Mouse (Mus musculus) spleen, embryonic (tissue): ENCODE measurements around the gene Gpr137b.
"Not testable (repeated sequence)": the region's sequence is repeated elsewhere in the genome, so short reads cannot be mapped to it uniquely, and the experiment has no call there.

Experiments used
- CTCF ChIA-PET: fragments of 350-600 bp; sonication (Branson Sonifier 250); formaldehyde crosslinking; loops from one replicate; lab custom pipeline; 2022; lab: Charles Lee

The Gpr137b gene

GRCm38 (mm10) chr13:13393228-13394095 lies at the start of gene Gpr137b:
Gpr137b (minus strand) TSS chr13:13394014.
- CTCF ChIA-PET: not testable (repeated sequence)

GRCm38 (mm10) chr13:13438112-13438953 lies 44.5 kb upstream of the Gpr137b start:
- CTCF ChIA-PET: not testable (repeated sequence)

GRCm38 (mm10) chr13:13437460-13438015 lies 43.7 kb upstream of the Gpr137b start, which contains the start of gene Nid1:
Nid1 (plus strand) TSS chr13:13437551.
- CTCF ChIA-PET: not testable (repeated sequence)

GRCm38 (mm10) chr13:13436161-13436560 lies 42.3 kb upstream of the Gpr137b start:
- CTCF ChIA-PET: not testable (repeated sequence)

- CTCF ChIA-PET: not testable (repeated sequence)
These were observed 29.5 kb upstream of the Gpr137b start for GRCm38 (mm10) chr13:13423301-13423700.

GRCm38 (mm10) chr13:13418859-13419258 lies 25.0 kb upstream of the Gpr137b start:
- CTCF ChIA-PET: not testable (repeated sequence)

- CTCF ChIA-PET: not testable (repeated sequence)
These were observed 22.2 kb upstream of the Gpr137b start for GRCm38 (mm10) chr13:13416007-13416337.

GRCm38 (mm10) chr13:13415120-13416006 lies 21.5 kb upstream of the Gpr137b start:
- CTCF ChIA-PET: interaction anchor here (0.7 kb wide), 1 partner anchor 17 kb away, joined by 4 read pairs; no protein-coding TSS in a partner anchor

GRCm38 (mm10) chr13:13414206-13414605 lies 20.4 kb upstream of the Gpr137b start:
- CTCF ChIA-PET: no interaction called here

- CTCF ChIA-PET: not testable (repeated sequence)
These were observed 11.7 kb upstream of the Gpr137b start for GRCm38 (mm10) chr13:13405511-13405910.

GRCm38 (mm10) chr13:13404517-13405155 lies 10.8 kb upstream of the Gpr137b start:
- CTCF ChIA-PET: not testable (repeated sequence)

- CTCF ChIA-PET: not testable (repeated sequence)
These were observed 10.0 kb upstream of the Gpr137b start for GRCm38 (mm10) chr13:13403839-13404238.

GRCm38 (mm10) chr13:13403366-13403765 lies 9.6 kb upstream of the Gpr137b start:
- CTCF ChIA-PET: not testable (repeated sequence)

- CTCF ChIA-PET: not testable (repeated sequence)
These were observed 9.0 kb upstream of the Gpr137b start for GRCm38 (mm10) chr13:13402818-13403217.

GRCm38 (mm10) chr13:13400851-13401250 lies 7.0 kb upstream of the Gpr137b start:
- CTCF ChIA-PET: not testable (repeated sequence)

- CTCF ChIA-PET: not testable (repeated sequence)
These were observed 232 bp upstream of the Gpr137b start for GRCm38 (mm10) chr13:13394096-13394395.

- CTCF ChIA-PET: not testable (repeated sequence)
These were observed 15.5 kb downstream of the Gpr137b start for GRCm38 (mm10) chr13:13378168-13378859.

- CTCF ChIA-PET: no interaction called here
These were observed 16.6 kb downstream of the Gpr137b start for GRCm38 (mm10) chr13:13377180-13377579.

GRCm38 (mm10) chr13:13373965-13374364 lies 19.8 kb downstream of the Gpr137b start:
- CTCF ChIA-PET: interaction anchor here (0.8 kb wide), 1 partner anchor 10 kb away, joined by 4 read pairs; no protein-coding TSS in a partner anchor

GRCm38 (mm10) chr13:13371436-13371835 lies 22.4 kb downstream of the Gpr137b start:
- CTCF ChIA-PET: not testable (repeated sequence)
